Mouse (Mus musculus): ENCODE measurements around the gene BC029722. TPM values are rescaled to one million over a fixed set of nuclear protein-coding genes. Genes with fewer than 3 reads are reported as not detected.
A peak's percentile ranks its signal among the peaks of the same experiment; 100 is the strongest.

BC029722 gene
- polyA plus RNA-seq, 1 experiment from 2014 or later: 4.9 TPM

DNA sequence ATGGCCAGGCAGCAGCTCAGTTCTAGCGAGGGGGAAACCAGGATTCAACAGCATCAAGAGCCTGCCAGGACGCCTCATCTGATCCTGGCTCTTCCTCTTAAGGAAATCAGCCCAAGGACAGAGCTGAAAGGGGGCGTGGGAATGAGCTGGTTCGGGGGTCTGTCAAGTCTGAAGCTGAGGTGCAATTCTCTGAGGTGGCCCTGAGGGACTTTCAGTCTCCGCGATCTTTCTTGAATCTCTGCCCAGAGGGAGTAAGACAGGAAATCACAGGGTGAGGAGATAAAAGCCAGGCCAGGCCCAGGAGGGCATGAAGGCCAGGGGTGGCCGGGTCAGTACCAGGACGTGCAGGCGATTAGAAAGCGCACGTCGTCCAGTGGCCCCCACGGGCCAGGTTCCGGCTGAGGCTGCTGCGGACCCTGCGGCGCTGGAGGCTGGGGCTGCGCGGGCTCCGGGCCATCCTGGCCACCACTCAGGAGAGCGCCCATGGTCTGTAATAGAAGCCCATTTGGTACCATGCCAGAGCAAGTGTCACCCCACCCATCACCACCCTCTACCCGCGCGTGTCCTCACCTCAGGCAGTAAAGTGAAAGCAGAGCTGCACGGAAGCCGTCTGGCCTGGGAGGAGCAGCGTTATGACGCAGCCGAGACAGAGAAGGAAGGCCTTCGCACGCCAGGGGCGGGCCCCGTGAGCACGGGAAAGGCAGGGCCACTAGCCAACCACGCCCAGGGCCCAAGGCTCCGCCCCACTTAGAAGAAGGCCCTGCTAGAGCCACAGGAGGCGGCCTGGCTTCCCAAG lies 432 bp downstream of the BC029722 start:
- peak overlapping the region; percentile 92 for H3K4me3 ChIP-seq (replicated peaks)
- H3K27me3 ChIP-seq: no peaks in the 10 kb centered on the region
- WGBS (ENCODE audit: insufficient replicate concordance): under 1% methylated on average over 37 of the region's 37 CpGs
- H3K9me3 ChIP-seq (replicated peaks): no peaks in the 10 kb centered on the region
- H3K4me1 ChIP-seq (replicated peaks): peaks cover 32% of the 10 kb centered on the region
- H3K9ac ChIP-seq: peak overlapping the region; percentile 78
- H3K27ac ChIP-seq (replicated peaks): peak overlapping the region; percentile 81
- H3K36me3 ChIP-seq (replicated peaks): peaks cover 43% of the 10 kb centered on the region
- ATAC-seq (ENCODE audit: insufficient read depth): peak; percentile 96
- H3K4me2 ChIP-seq: peak overlapping the region; percentile 98

DNA sequence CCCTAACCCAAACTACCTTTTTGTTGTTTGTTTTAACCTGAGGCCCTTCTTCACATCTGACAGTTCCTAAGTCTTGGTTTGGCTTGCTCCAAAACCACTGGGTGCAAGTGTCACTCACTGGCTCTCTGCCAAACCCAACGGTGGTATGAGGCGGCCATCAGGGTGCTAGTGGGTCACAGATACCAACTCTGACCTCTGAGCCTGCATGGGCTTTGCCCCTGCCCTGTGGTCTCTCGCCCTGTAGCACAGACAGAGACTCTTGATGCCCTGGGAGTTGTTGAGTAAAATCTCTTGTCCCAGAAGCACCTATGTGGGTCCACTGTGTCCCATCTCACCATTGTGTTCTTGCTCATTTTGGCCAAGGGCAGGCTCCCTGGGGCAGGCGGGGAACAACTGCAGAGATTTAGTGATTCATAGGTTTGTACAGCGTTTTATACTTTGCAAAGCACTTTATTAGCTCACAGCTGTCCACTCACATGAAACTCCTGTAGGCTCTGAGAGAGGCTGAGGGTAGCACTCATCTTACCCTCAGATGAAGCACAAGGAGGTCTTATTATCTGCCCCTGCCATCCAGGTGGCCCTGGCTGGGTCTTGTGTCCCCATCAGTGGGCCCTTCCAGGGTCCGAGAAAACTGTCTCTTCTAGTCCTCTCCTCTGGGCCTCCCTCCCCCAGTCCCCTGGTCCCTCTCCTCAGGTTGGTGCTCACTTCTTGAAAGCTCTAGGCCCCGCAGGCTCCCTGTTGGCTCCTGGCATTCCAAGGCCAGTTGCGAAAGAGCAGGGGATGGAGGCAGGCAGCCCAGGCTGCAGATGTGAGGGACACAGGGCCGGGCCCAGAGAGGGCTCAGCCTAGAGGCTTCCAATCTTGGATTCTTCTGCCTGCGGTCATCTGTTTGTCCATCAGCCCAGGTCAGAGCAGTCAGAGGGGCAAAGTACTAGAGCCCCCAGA lies 1.7 kb downstream of the BC029722 start:
- Histone ChIP-seq H3K36me3 (replicated peaks) (peaks cover 31% of the 10 kb centered on the region), H3K4me2 (peak overlapping the region; percentile 98), H3K4me1 (replicated peaks) (peaks cover 32% of the 10 kb centered on the region), H3K27ac (replicated peaks) (no peak overlapping the region), H3K9me3 (replicated peaks) (no peaks in the 10 kb centered on the region), H3K27me3 (no peaks in the 10 kb centered on the region), H3K9ac (no peak overlapping the region), H3K4me3 (replicated peaks) (peak overlapping the region; percentile 92)
- 67% methylated on average over 10 of the region's 10 CpGs for WGBS (ENCODE audit: insufficient replicate concordance)
- ATAC-seq (ENCODE audit: insufficient read depth): no peak

DNA sequence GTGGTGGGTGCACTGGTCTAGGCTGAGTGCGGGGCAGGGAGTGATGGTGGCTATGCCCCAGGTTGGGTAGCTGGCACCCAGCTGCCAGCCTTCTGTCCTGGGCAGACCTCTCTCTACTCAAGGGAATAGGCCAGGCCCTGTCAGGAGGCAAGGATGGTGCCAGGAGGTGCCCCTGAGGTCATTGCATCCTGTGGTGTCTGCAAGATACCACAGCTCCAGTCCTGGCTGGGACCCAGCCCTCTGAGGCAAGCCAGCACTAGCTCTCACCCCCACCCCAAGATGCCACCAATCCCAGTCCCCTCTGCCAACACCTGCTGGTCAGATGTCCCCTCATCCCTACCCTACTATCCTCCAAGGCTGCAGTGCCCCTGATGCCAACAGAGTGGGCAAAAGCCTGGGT lies 3.0 kb downstream of the BC029722 start:
- ATAC-seq (ENCODE audit: insufficient read depth): no peak
- WGBS (ENCODE audit: insufficient replicate concordance): 94% methylated on average over 1 of the region's 1 CpGs
- H3K4me2 ChIP-seq: no peak overlapping the region
- H3K9me3 ChIP-seq (replicated peaks): no peaks in the 10 kb centered on the region
- H3K27ac ChIP-seq (replicated peaks): no peak overlapping the region
- H3K9ac ChIP-seq: no peak overlapping the region
- no peaks in the 10 kb centered on the region for H3K27me3 ChIP-seq
- H3K4me1 ChIP-seq (replicated peaks): peaks cover 32% of the 10 kb centered on the region
- no peak overlapping the region for H3K4me3 ChIP-seq (replicated peaks)
- peaks cover 17% of the 10 kb centered on the region for H3K36me3 ChIP-seq (replicated peaks)

DNA sequence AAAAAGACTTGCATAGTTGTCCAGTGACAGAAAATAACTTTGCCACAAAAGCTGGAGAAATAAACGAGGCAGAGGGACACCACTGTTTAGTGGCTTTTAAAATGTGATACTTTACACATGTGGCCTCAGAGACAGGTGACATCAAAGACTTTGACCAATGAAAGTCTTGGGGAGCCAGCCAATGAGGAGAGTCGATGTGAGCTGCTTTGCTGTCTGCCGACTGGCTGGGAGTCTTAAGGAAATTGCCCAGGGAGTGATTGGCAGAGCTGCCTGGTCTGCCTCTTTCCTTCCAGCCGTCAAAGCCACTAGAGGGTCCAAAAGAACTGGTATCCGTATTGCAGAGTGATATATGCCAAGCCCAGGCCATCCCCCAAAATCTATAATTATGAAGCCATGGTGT lies 4.4 kb downstream of the BC029722 start:
- Histone ChIP-seq H3K9me3 (replicated peaks) (no peaks in the 10 kb centered on the region), H3K27ac (replicated peaks) (no peak overlapping the region), H3K36me3 (replicated peaks) (peaks cover 4% of the 10 kb centered on the region; the same call in 1 of the 2 replicates), H3K4me2 (no peak overlapping the region), H3K4me3 (replicated peaks) (no peak overlapping the region), H3K4me1 (replicated peaks) (peaks cover 22% of the 10 kb centered on the region), H3K9ac (no peak overlapping the region), H3K27me3 (no peaks in the 10 kb centered on the region; the same call in 1 of the 2 replicates)
- 22% methylated on average over 5 of the region's 5 CpGs for WGBS (ENCODE audit: insufficient replicate concordance)
- ATAC-seq (ENCODE audit: insufficient read depth): no peak

DNA sequence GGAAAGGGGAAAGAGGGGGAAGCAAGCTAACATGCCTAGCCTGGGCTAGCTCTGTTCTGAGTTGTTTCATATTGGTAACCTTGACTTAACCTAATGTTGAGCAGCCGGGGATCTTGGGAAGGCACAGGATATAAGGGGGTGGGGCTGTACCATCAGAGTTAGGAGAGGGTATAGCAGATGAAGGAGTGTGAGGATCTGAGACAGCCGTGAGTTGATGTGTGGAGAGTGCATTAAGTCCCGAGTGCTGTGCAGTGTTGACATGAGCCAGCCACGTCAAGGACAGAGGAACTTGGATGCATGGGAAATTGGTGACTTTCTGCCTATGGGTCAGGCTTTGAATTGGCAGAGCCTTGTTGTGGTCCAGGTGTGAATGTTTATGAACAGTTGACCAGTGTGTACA lies 6.6 kb downstream of the BC029722 start:
- no peaks in the 10 kb centered on the region; the same call in 1 of the 2 replicates for H3K27me3 ChIP-seq
- no peaks in the 10 kb centered on the region for H3K36me3 ChIP-seq (replicated peaks)
- no peaks in the 10 kb centered on the region for H3K9me3 ChIP-seq (replicated peaks)
- H3K9ac ChIP-seq: no peak overlapping the region
- no peak overlapping the region for H3K4me3 ChIP-seq (replicated peaks)
- ATAC-seq (ENCODE audit: insufficient read depth): no peak
- peaks cover 2% of the 10 kb centered on the region; the same call in 1 of the 2 replicates for H3K4me1 ChIP-seq (replicated peaks)
- 67% methylated on average over 4 of the region's 4 CpGs for WGBS (ENCODE audit: insufficient replicate concordance)
- no peak overlapping the region for H3K4me2 ChIP-seq
- no peak overlapping the region for H3K27ac ChIP-seq (replicated peaks)

DNA sequence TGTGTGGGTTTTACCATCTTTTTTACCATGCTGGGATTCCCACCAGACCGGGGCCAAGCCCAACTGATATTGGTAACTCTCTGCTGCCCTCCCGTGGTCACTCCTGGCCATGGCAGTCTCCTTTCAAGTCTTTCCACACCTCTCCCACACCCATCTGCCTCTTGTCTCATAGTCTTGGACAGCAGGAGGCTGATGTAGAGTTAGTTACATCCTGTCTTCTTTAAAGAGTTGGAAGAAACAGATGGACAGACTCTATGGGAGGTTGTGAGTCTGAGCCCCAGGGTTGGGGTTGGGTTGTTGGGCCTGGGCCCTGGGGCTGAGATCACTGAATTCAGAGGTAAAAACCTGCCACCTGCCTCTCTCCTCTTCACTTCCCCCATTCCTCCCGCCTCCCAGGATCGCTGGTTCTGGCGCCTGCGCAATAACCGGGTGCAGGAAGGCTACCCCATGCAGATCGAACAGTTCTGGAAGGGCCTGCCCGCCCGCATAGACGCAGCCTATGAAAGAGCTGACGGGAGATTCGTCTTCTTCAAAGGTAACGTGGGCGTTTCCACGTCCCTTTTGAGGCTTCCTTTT lies 7.3 kb downstream of the BC029722 start:
- H3K27ac ChIP-seq (replicated peaks): no peak overlapping the region

DNA sequence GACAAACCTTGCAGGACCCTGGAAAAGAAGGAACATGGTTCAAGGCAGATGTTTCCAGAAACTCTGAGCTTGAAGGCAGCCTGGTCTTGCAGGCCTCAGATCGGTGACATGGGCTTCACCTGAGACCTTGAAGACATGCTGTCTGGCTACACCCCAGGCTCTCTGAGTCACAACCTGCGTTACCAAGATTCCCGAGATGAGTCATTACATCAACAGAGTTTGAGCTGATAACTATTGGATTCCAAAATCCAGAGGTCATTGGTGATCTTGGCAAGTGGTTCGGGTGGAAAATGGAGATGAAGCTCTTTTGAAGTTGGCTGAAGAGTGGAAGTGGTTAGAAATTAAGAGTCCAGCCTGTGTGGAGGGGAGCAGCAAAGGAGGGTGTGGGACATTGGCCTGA lies 9.6 kb downstream of the BC029722 start:
- Histone ChIP-seq H3K27me3 (no peaks in the 10 kb centered on the region; the same call in 1 of the 2 replicates), H3K9ac (no peak overlapping the region), H3K9me3 (replicated peaks) (no peaks in the 10 kb centered on the region), H3K4me2 (no peak overlapping the region), H3K27ac (replicated peaks) (no peak overlapping the region), H3K4me1 (replicated peaks) (no peaks in the 10 kb centered on the region), H3K4me3 (replicated peaks) (no peak overlapping the region), H3K36me3 (replicated peaks) (no peaks in the 10 kb centered on the region)
- no peak for ATAC-seq (ENCODE audit: insufficient read depth)
- 60% methylated on average over 4 of the region's 4 CpGs for WGBS (ENCODE audit: insufficient replicate concordance)

More for the DNA sequence above, 7.3 kb downstream of the BC029722 start:
- H3K36me3 ChIP-seq (replicated peaks): no peaks in the 10 kb centered on the region
- no peaks in the 10 kb centered on the region for H3K4me1 ChIP-seq (replicated peaks)
- no peaks in the 10 kb centered on the region; the same call in 1 of the 2 replicates for H3K27me3 ChIP-seq
- 32% methylated on average over 16 of the region's 16 CpGs for WGBS (ENCODE audit: insufficient replicate concordance)
- no peak overlapping the region for H3K4me2 ChIP-seq
- H3K4me3 ChIP-seq (replicated peaks): no peak overlapping the region
- H3K9me3 ChIP-seq (replicated peaks): no peaks in the 10 kb centered on the region
- no peak overlapping the region for H3K9ac ChIP-seq
- no peak for ATAC-seq (ENCODE audit: insufficient read depth)

DNA sequence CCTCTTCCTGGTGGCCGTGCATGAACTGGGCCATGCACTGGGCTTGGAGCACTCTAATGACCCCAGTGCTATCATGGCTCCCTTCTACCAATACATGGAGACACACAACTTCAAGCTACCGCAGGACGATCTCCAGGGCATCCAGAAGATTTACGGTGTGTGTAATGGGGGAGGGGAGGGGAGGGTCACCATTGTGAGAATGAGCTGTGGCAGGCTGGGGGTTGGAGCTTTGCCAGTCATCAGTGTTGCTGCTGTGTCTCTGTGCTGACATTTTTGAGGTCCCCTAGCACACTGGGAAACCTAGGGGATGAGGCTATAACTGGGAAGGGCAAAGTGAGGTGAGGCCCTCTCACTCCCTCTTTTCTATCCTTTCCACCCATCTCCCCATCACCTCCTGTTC lies 11.8 kb downstream of the BC029722 start:
- no peak overlapping the region for H3K4me2 ChIP-seq
- no peak overlapping the region for H3K9ac ChIP-seq
- H3K27me3 ChIP-seq: no peaks in the 10 kb centered on the region; the same call in 1 of the 2 replicates
- no peaks in the 10 kb centered on the region for H3K9me3 ChIP-seq (replicated peaks)
- no peaks in the 10 kb centered on the region for H3K36me3 ChIP-seq (replicated peaks)
- no peak overlapping the region for H3K4me3 ChIP-seq (replicated peaks)
- no peak overlapping the region for H3K27ac ChIP-seq (replicated peaks)
- 51% methylated on average over 4 of the region's 4 CpGs for WGBS (ENCODE audit: insufficient replicate concordance)
- no peaks in the 10 kb centered on the region for H3K4me1 ChIP-seq (replicated peaks)
- no peak for ATAC-seq (ENCODE audit: insufficient read depth)

DNA sequence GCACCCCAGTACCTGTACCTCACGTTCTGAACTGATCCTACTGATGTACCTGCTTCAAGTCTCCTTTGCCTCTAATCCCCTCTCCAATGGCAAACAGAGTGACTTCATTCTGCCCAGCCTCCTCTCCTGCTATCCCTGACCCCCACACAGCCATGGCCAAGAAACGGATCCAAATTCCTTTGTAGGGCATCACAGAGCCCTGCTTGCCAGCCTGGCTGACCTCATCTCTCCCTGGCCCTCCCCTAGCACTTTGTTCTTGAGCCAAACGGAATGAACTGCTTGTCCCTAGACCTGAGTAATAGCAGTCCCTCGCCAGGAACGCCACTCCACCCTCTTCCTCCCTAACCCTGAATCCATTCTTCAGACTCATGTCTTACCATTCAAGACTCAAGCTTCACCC lies 12.7 kb downstream of the BC029722 start:
- Histone ChIP-seq H3K36me3 (replicated peaks) (no peaks in the 10 kb centered on the region), H3K4me3 (replicated peaks) (no peak overlapping the region), H3K27me3 (no peaks in the 10 kb centered on the region; the same call in 1 of the 2 replicates), H3K4me2 (no peak overlapping the region), H3K9ac (no peak overlapping the region), H3K4me1 (replicated peaks) (no peaks in the 10 kb centered on the region), H3K27ac (replicated peaks) (no peak overlapping the region), H3K9me3 (replicated peaks) (no peaks in the 10 kb centered on the region)
- 48% methylated on average over 5 of the region's 5 CpGs for WGBS (ENCODE audit: insufficient replicate concordance)
- no peak for ATAC-seq (ENCODE audit: insufficient read depth)

DNA sequence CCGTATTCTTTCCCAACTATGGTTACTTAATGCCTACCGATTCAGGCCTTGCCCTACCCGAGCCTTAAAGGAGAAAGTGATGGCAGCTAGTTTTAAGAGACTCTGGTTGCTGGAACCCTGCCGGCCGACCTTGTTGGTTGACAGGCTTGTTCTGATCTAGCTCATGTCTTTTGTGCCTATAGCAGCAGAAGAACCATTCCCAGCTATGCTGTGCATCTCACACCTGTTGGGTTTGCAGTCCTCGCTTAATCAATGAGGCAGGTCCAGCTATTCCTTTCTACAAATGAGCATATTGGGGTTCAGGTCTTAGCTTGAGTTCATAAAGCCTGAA lies 13.3 kb downstream of the BC029722 start:
- H3K9ac ChIP-seq: no peak overlapping the region
- no peaks in the 10 kb centered on the region for H3K9me3 ChIP-seq (replicated peaks)
- no peak overlapping the region for H3K27ac ChIP-seq (replicated peaks)
- H3K27me3 ChIP-seq: no peaks in the 10 kb centered on the region; the same call in 1 of the 2 replicates
- H3K36me3 ChIP-seq (replicated peaks): no peaks in the 10 kb centered on the region
- H3K4me2 ChIP-seq: no peak overlapping the region
- ATAC-seq (ENCODE audit: insufficient read depth): no peak
- no peak overlapping the region for H3K4me3 ChIP-seq (replicated peaks)
- H3K4me1 ChIP-seq (replicated peaks): no peaks in the 10 kb centered on the region
- WGBS (ENCODE audit: insufficient replicate concordance): 47% methylated on average over 6 of the region's 6 CpGs

Data from liver, embryonic 15.5 days (tissue).